Mouse (Mus musculus): ENCODE measurements at regions not wholly inside any gene's neighbourhood (a gene's known extent, or its start where the extent isn't known, plus 50 kb on each side); places are given as distances from the start of the nearest gene placed in this dataset.
A peak's percentile ranks its signal among the peaks of the same experiment; 100 is the strongest.

DNA sequence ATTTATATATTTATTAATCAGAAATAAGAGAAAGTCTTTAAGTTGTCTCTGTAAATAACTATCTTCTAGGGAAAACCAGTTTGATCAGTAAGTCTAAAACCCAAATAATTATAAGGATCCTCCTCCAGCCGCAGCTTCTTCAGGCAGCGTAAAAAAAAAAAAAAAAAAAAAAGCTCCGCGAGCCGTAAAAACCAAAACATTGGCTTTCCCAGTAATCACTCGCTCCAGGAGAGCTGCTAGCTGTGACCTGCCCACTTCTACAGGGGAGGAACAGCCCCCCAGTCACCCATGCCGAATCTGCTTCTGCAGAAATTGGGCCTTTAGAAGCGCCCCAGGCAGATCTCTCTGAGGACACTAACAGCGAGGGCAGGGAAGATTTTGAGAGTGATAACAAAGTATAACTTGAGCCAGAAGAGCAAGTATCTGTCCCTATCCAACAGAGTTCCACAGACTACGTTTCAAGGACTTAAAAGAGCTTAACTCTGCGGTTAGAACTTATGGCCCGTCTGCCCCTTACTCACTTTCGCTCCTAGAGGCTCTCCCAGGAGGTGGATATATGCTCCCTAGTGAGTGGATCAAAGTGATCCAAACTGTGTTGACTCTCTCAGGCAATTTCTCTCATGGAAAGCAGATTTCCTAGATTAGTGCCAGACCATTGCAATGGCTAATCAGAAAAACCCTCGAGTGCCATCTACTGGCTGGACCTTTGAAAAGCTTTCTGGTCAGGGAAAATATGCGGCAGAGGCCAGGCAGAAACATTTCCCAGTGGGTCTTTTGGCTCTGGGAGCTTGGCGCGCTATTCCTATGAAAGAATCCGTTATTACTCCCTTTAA, 80.7 kb downstream of the Serpinb6e start:
- TF ChIP-seq CTCF (IDR thresholded peaks at IDR 0.05; ENCODE audit: borderline replicate concordance, insufficient read depth, low read depth, low read length) (peak; percentile 51; the same call in 1 of the 2 replicates), POLR2A (IDR thresholded peaks at IDR 0.05; ENCODE audit: borderline replicate concordance, insufficient read depth, low read length) (no peak)

Measured in cerebellum, adult 2 months (tissue).